9 mouse cellular contexts compared by ENCODE assay signal in genomic region chr1:88562361-88562760, GRCm38 (mm10). TPM values are rescaled to one million over a fixed set of nuclear protein-coding genes. Genes with fewer than 3 reads are reported as not detected.
DNase-seq lines count a peak whose midpoint lies in the region; ATAC-seq lines count a peak whose summit lies in the region.
"Had no signal": no experiment of that assay in that cellular context is flagged by ENCODE, and none has a peak within 500 bp of the region (broad histone marks: within the 10 kb centered on the region; RNA-seq: fewer than 3 reads in every experiment).

No protein-coding gene starts in this region.

- peak; percentile 74 for ATAC-seq in forebrain, embryonic 16.5 days
- peak; percentile 74 to 95; a peak in 3 of 4 replicates for ATAC-seq in hematopoietic stem cell, adult 5-6 weeks (replicated peaks in 1 of 2; ENCODE audit: insufficient read depth in 1 of 2, low FRiP score in 2 of 2, low TSS enrichment in 1 of 2, low read depth in 1 of 2, poor library complexity in 2 of 2, severe bottlenecking in 2 of 2)
- peak; percentile 45; the same call in 1 of the 2 replicates for ATAC-seq in lung, embryonic 16.5 days (ENCODE audit: low read depth)

- no peak overlapping the region for H3K4me2 ChIP-seq in forebrain, embryonic 16.5 days (ENCODE audit: low read length)
- H3K4me2 ChIP-seq in lung, embryonic 16.5 days (ENCODE audit: low read depth, low read length), result no peak overlapping the region
- H3K4me2 ChIP-seq: limb, embryonic 12.5 days had no signal

- no peaks in the 10 kb centered on the region for H3K9me3 ChIP-seq in forebrain, embryonic 16.5 days (ENCODE audit: control insufficient read depth, low read length)
- H3K9me3 ChIP-seq in lung, embryonic 16.5 days (ENCODE audit: control insufficient read depth, low read length), result 0 out of 2 replicates have a peak, but pooled peaks cover 2% of the 10 kb centered on the region
- H3K9me3 ChIP-seq: limb, embryonic 12.5 days had no signal

- H3K36me3 ChIP-seq in forebrain, embryonic 16.5 days (ENCODE audit: control insufficient read depth, insufficient read depth), result no peaks in the 10 kb centered on the region
- no peaks in the 10 kb centered on the region for H3K36me3 ChIP-seq in lung, embryonic 16.5 days (ENCODE audit: control insufficient read depth, insufficient read depth, low read length)
- H3K36me3 ChIP-seq: limb, embryonic 12.5 days had no signal

- 18% methylated on average over 3 of the region's 3 CpGs for WGBS in forebrain, embryonic 16.5 days
- WGBS in lung, embryonic 16.5 days, result 37% methylated on average over 3 of the region's 3 CpGs

- DNase-seq in Muller cell, postnatal 12 days (ENCODE audit: inconsistent ontology term), result peak; percentile 61
- DNase-seq in c-Kit-positive CD71-positive TER-119-positive erythroid progenitor cells, embryonic 14.5 days (ENCODE audit: low spot score), result peak; percentile 58
- peak; percentile 53 to 83 for DNase-seq in layer of hippocampus, adult 8-10 months (ENCODE audit: low spot score in 2 of 2)
- peak; percentile 61 for DNase-seq in right cerebral cortex, adult 18-20 months
- DNase-seq in urinary bladder, adult 18-20 months (ENCODE audit: low spot score in 2 of 2), result peak; percentile 58 to 65

- no peak overlapping the region for H3K9ac ChIP-seq in forebrain, embryonic 16.5 days (replicated peaks; ENCODE audit: low read depth, low read length)
- no peak overlapping the region for H3K9ac ChIP-seq in lung, embryonic 16.5 days (ENCODE audit: low read length)
- H3K9ac ChIP-seq: limb, embryonic 12.5 days had no signal

- H3K4me1 ChIP-seq in forebrain, embryonic 16.5 days (replicated peaks; ENCODE audit: control insufficient read depth, insufficient read depth, low read length), result 0 out of 2 replicates have a peak, but pooled peaks cover 3% of the 10 kb centered on the region
- H3K4me1 ChIP-seq in lung, embryonic 16.5 days (replicated peaks; ENCODE audit: control insufficient read depth, insufficient read depth, low read length), result peaks cover 28% of the 10 kb centered on the region

- H3K4me3 ChIP-seq in forebrain, embryonic 16.5 days (replicated peaks; ENCODE audit: low read length), result no peak overlapping the region
- no peak overlapping the region for H3K4me3 ChIP-seq in lung, embryonic 16.5 days (ENCODE audit: low read length)
- H3K4me3 ChIP-seq: limb, embryonic 12.5 days had no signal

- no peaks in the 10 kb centered on the region for H3K27me3 ChIP-seq in forebrain, embryonic 16.5 days (replicated peaks; ENCODE audit: control insufficient read depth, insufficient read depth, low read length)
- no peaks in the 10 kb centered on the region for H3K27me3 ChIP-seq in lung, embryonic 16.5 days (ENCODE audit: control insufficient read depth, insufficient read depth, low read depth, low read length)

- no peak overlapping the region for H3K27ac ChIP-seq in forebrain, embryonic 16.5 days (ENCODE audit: low read length)
- H3K27ac ChIP-seq in lung, embryonic 16.5 days (ENCODE audit: low read length), result no peak overlapping the region
- H3K27ac ChIP-seq: limb, embryonic 12.5 days had no signal

RNA-seq across cellular contexts. Expression of gene Glrp1, which starts 52.5 kb away (rescaled TPM):
- not detected in 2 replicates for polyA plus RNA-seq in forebrain, embryonic 16.5 days (2015; fragmentation: Nextera tagmentation; extraction: Ambion mirVana)
- total RNA-seq in hematopoietic stem cell, adult 5-6 weeks (2017), result 0.99 and 3.3 TPM in 2 replicates
- total RNA-seq in layer of hippocampus, adult 8-10 months (2022), result under 1 TPM in 2 of 4 experiments, not detected in 2; 0.32 to 0.43 TPM
- polyA plus RNA-seq in lung, embryonic 16.5 days (2015; fragmentation: Nextera tagmentation; extraction: Ambion mirVana), result 0.21 and 0.28 TPM in 2 replicates
- polyA plus RNA-seq: limb, embryonic 12.5 days had no signal
